Mouse (Mus musculus) CH12.LX (cell line): ENCODE results near the gene Npy4r.

Source experiments
- CHD1 ChIP-seq: IDR thresholded peaks from 2 replicates; pipeline ENCODE4 v1.6.1; 2012; ENCODE audit warnings: low read depth, low read length, improper control_type of control experiment, inconsistent platforms
- CTCF ChIP-seq, 2 experiments: IDR thresholded peaks in 1 of 2; conservative IDR thresholded peaks in 1 of 2; 2 replicates each; pipeline ENCODE4 v1.5.1; 2011 to 2012; ENCODE audit warnings: low read depth in 2 of 2, low read length in 2 of 2, improper control_type of control experiment in 1 of 2, inconsistent platforms in 1 of 2, mild to moderate bottlenecking in 1 of 2, moderate library complexity in 1 of 2
- GABPA ChIP-seq: IDR thresholded peaks from 2 replicates; pipeline ENCODE4 v1.6.1; 2012; ENCODE audit warnings: low read depth, low read length, improper control_type of control experiment, inconsistent platforms; ENCODE audit not compliant: insufficient replicate concordance

- TF ChIP-seq CTCF (conservative IDR thresholded peaks at IDR 0.05 in 1 of 2, IDR thresholded peaks at IDR 0.05 in 1 of 2; ENCODE audit: low read depth in 2 of 2, low read length in 2 of 2) (no peak), GABPA (no peak), CHD1 (no peak)
Measured at GRCm38 (mm10) chr14:34179351-34179750, 27.1 kb upstream of the Npy4r start.
